Mouse (Mus musculus): Measurements from ENCODE around the gene Pla1a. TPM values are rescaled to one million over a fixed set of nuclear protein-coding genes. Genes with fewer than 3 reads are reported as not detected.

The Pla1a gene
- polyA plus RNA-seq, 2 experiments = 15.0 to 15.5 TPM

GRCm38 (mm10) chr16:38476312-38477240 is 43.6 kb upstream of the Pla1a start:
- Histone ChIP-seq H3K27ac (no peak overlapping the region), H3K36me3 (replicated peaks; ENCODE audit: control insufficient read depth, insufficient read depth, low read depth) (no peaks in the 10 kb centered on the region), H3K4me2 (ENCODE audit: low read depth) (peak overlapping the region; percentile 85), H3K27me3 (ENCODE audit: control insufficient read depth, insufficient read depth, low read length) (no peaks in the 10 kb centered on the region), H3K9ac (replicated peaks) (peak overlapping the region; percentile 53), H3K4me3 (ENCODE audit: insufficient read depth in 1 of 2, low read depth in 2 of 2, low read length in 2 of 2) (peak overlapping the region; percentile 51 to 52), H3K4me1 (replicated peaks; ENCODE audit: control insufficient read depth in 2 of 2, insufficient read depth in 2 of 2, low read length in 1 of 2) (peaks cover 29 to 38% of the 10 kb centered on the region in 2 experiments), H3K9me3 (ENCODE audit: control insufficient read depth, low read length) (no peaks in the 10 kb centered on the region)
- no peak for TF ChIP-seq CTCF (IDR thresholded peaks at IDR 0.05; ENCODE audit: low read depth)
- ATAC-seq (ENCODE audit: insufficient read depth) (peak; percentile 42; the same call in 1 of the 2 replicates), DNase-seq (ENCODE audit: low read depth in 3 of 3, low spot score in 3 of 3) (no peak)
- WGBS (ENCODE audit: insufficient replicate concordance) = 9% methylated on average over 34 of the region's 34 CpGs

- Histone ChIP-seq H3K4me3 (ENCODE audit: insufficient read depth in 1 of 2, low read depth in 2 of 2, low read length in 2 of 2) (peak overlapping the region; percentile 51 to 52; a peak in 3 of 4 replicates), H3K36me3 (replicated peaks; ENCODE audit: control insufficient read depth, insufficient read depth, low read depth) (no peaks in the 10 kb centered on the region), H3K27me3 (ENCODE audit: control insufficient read depth, insufficient read depth, low read length) (no peaks in the 10 kb centered on the region), H3K9me3 (ENCODE audit: control insufficient read depth, low read length) (no peaks in the 10 kb centered on the region), H3K27ac (no peak overlapping the region), H3K4me2 (ENCODE audit: low read depth) (peak overlapping the region; percentile 85), H3K9ac (replicated peaks) (peak overlapping the region; percentile 53), H3K4me1 (replicated peaks; ENCODE audit: control insufficient read depth in 2 of 2, insufficient read depth in 2 of 2, low read length in 1 of 2) (peaks cover 23 to 32% of the 10 kb centered on the region in 2 experiments)
- WGBS (ENCODE audit: insufficient replicate concordance) = 42% methylated on average over 4 of the region's 4 CpGs
- no peak for TF ChIP-seq CTCF (IDR thresholded peaks at IDR 0.05; ENCODE audit: low read depth)
- TF ChIP-seq EP300 (IDR thresholded peaks at IDR 0.05; ENCODE audit: low read depth) = no peak
- DNase-seq (ENCODE audit: low read depth in 3 of 3, low spot score in 3 of 3) = no peak
- no peak for ATAC-seq (ENCODE audit: insufficient read depth)
Measured at GRCm38 (mm10) chr16:38475681-38476311, 42.9 kb upstream of the Pla1a start.

DNA sequence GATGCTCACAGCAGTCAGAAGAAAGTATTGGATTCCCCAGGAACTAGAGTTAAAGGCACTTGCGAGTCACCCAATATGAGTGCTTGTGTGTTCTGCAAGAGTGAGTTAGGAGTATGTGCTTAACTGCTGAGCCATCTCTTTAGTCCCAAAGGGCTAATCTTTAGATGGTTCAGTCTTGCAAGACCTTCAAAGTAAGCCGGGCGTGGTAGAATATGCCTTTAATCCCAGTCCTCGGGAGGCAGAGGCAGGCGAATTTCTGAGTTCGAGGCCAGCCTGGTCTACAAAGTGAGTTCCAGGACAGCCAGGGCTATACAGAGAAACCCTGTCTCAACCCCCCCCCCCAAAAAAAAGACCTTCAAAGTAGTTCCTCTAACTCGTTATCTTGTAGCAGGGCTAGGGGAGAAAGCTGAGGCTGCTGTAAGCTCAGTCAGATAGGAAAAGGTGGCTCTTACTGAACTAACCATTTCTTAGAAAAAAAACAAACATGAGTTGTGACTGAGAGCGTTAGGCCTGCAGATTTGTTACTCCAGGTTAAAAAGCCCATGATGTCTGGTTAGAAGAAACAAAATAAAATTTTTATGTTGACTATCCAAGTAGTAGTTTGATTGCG is 41.8 kb upstream of the Pla1a start:
- Histone ChIP-seq H3K27me3 (ENCODE audit: control insufficient read depth, insufficient read depth, low read length) (no peaks in the 10 kb centered on the region), H3K9ac (replicated peaks) (no peak overlapping the region), H3K4me3 (ENCODE audit: insufficient read depth in 1 of 2, low read depth in 2 of 2, low read length in 2 of 2) (no peak overlapping the region), H3K36me3 (replicated peaks; ENCODE audit: control insufficient read depth, insufficient read depth, low read depth) (no peaks in the 10 kb centered on the region), H3K9me3 (ENCODE audit: control insufficient read depth, low read length) (no peaks in the 10 kb centered on the region), H3K27ac (no peak overlapping the region), H3K4me2 (ENCODE audit: low read depth) (no peak overlapping the region), H3K4me1 (replicated peaks; ENCODE audit: control insufficient read depth in 2 of 2, insufficient read depth in 2 of 2, low read length in 1 of 2) (peaks cover 21 to 28% of the 10 kb centered on the region in 2 experiments)
- TF ChIP-seq CTCF (IDR thresholded peaks at IDR 0.05; ENCODE audit: low read depth) = no peak
- TF ChIP-seq EP300 (IDR thresholded peaks at IDR 0.05; ENCODE audit: low read depth) = no peak
- DNase-seq (ENCODE audit: low read depth in 3 of 3, low spot score in 3 of 3) = no peak
- no peak for ATAC-seq (ENCODE audit: insufficient read depth)
- 59% methylated on average over 9 of the region's 9 CpGs for whole genome bisulfite sequencing (ENCODE audit: insufficient replicate concordance)

GRCm38 (mm10) chr16:38473661-38474060 is 40.7 kb upstream of the Pla1a start:
- Histone ChIP-seq H3K27me3 (ENCODE audit: control insufficient read depth, insufficient read depth, low read length) (no peaks in the 10 kb centered on the region), H3K4me2 (ENCODE audit: low read depth) (no peak overlapping the region), H3K36me3 (replicated peaks; ENCODE audit: control insufficient read depth, insufficient read depth, low read depth) (no peaks in the 10 kb centered on the region), H3K4me3 (ENCODE audit: insufficient read depth in 1 of 2, low read depth in 2 of 2, low read length in 2 of 2) (no peak overlapping the region), H3K9ac (replicated peaks) (no peak overlapping the region), H3K4me1 (replicated peaks; ENCODE audit: control insufficient read depth in 2 of 2, insufficient read depth in 2 of 2, low read length in 1 of 2) (peaks cover 21 to 31% of the 10 kb centered on the region in 2 experiments), H3K9me3 (ENCODE audit: control insufficient read depth, low read length) (no peaks in the 10 kb centered on the region), H3K27ac (no peak overlapping the region)
- ATAC-seq (ENCODE audit: insufficient read depth) (no peak), DNase-seq (ENCODE audit: low read depth in 3 of 3, low spot score in 3 of 3) (no peak)
- 34% methylated on average over 5 of the region's 5 CpGs for WGBS (ENCODE audit: insufficient replicate concordance)
- TF ChIP-seq CTCF (IDR thresholded peaks at IDR 0.05; ENCODE audit: low read depth) = no peak
- peak; percentile 35; the same call in 1 of the 2 replicates for TF ChIP-seq EP300 (IDR thresholded peaks at IDR 0.05; ENCODE audit: low read depth)

DNA sequence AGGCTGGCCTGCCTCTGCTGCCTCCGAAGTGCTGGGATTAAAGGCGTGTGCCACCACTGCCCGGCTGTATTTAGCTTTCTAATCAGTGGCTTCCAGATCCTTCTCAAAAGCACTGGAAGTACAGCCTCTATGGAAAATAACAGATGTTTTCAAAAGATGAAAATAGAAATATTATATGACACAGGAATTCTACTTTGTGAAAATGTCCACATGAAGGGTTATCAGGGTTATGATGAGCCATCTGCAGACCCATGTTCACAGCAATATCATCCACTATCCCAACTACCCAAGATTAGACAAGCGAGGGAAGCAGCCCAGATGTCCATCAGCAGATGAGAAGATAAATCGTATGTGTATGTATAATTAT is 39.5 kb upstream of the Pla1a start:
- H3K36me3 ChIP-seq (replicated peaks; ENCODE audit: control insufficient read depth, insufficient read depth, low read depth) = no peaks in the 10 kb centered on the region
- peaks cover 25 to 38% of the 10 kb centered on the region in 2 experiments for H3K4me1 ChIP-seq (replicated peaks; ENCODE audit: control insufficient read depth in 2 of 2, insufficient read depth in 2 of 2, low read length in 1 of 2)
- TF ChIP-seq CTCF (IDR thresholded peaks at IDR 0.05; ENCODE audit: low read depth) (no peak), EP300 (IDR thresholded peaks at IDR 0.05; ENCODE audit: low read depth) (peak; percentile 51)
- no peak overlapping the region for H3K27ac ChIP-seq
- H3K27me3 ChIP-seq (ENCODE audit: control insufficient read depth, insufficient read depth, low read length) = no peaks in the 10 kb centered on the region
- no peak overlapping the region for H3K9ac ChIP-seq (replicated peaks)
- no peak overlapping the region for H3K4me3 ChIP-seq (ENCODE audit: insufficient read depth in 1 of 2, low read depth in 2 of 2, low read length in 2 of 2)
- H3K4me2 ChIP-seq (ENCODE audit: low read depth) = no peak overlapping the region
- ATAC-seq (ENCODE audit: insufficient read depth) (peak; percentile 64; the same call in 1 of the 2 replicates), DNase-seq (ENCODE audit: low read depth in 3 of 3, low spot score in 3 of 3) (no peak)
- H3K9me3 ChIP-seq (ENCODE audit: control insufficient read depth, low read length) = no peaks in the 10 kb centered on the region
- WGBS (ENCODE audit: insufficient replicate concordance) = 29% methylated on average over 5 of the region's 5 CpGs
